Mouse (Mus musculus): ENCODE measurements around the gene Bmp4. TPM values are rescaled to one million over a fixed set of nuclear protein-coding genes. Genes with fewer than 3 reads are reported as not detected.

Gene Bmp4
- 22.7 and 25.5 TPM in 2 replicates for polyA plus RNA-seq (2016; fragmentation: Nextera tagmentation; extraction: Ambion mirVana)

DNA sequence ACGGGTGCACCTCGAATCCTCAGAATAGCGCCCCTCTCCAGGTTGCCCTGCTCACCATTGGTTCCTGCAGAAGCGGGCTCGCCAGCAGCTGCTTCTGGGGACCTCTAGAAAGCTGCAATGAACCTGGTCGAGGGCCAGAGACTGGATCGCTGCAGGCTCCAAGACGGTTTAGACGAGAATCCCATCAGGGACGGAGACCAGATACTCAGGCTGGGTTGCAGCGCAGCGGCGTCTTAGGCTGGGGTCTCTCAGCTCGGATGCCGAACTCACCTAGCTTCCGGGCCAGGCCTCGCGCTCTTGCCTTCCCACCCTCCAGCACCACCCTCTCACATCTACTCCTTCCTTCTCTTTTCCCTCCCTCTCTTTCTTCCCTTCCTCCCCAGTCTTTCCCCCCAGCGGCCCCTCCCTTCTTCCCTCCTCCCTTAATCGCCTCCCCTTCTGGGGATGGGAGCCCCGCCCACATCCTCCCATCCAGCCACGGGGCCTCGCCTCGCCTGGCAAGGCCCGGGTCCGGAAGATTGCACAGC lies at the start of gene Bmp4:
TSS of gene Bmp4 (minus strand) at position 421 of the 527 bp plus-strand sequence.
- peaks cover 93% of the 10 kb centered on the region for H3K27me3 ChIP-seq (ENCODE audit: poor library complexity, severe bottlenecking)
- peak within 1 kb of the TSS; percentile 56 for H3K4me3 ChIP-seq
- peak within 1 kb of the TSS; percentile 76 for H3K27ac ChIP-seq
- under 1% methylated on average over 26 of the region's 26 CpGs for WGBS
- H3K36me3 ChIP-seq (replicated peaks), result no peaks in the 10 kb centered on the region
- H3K9me3 ChIP-seq, result no peaks in the 10 kb centered on the region
- peaks cover 54% of the 10 kb centered on the region for H3K4me1 ChIP-seq
- peak; percentile 65 for DNase-seq (ENCODE audit: extremely low spot score, low spot score)

DNA sequence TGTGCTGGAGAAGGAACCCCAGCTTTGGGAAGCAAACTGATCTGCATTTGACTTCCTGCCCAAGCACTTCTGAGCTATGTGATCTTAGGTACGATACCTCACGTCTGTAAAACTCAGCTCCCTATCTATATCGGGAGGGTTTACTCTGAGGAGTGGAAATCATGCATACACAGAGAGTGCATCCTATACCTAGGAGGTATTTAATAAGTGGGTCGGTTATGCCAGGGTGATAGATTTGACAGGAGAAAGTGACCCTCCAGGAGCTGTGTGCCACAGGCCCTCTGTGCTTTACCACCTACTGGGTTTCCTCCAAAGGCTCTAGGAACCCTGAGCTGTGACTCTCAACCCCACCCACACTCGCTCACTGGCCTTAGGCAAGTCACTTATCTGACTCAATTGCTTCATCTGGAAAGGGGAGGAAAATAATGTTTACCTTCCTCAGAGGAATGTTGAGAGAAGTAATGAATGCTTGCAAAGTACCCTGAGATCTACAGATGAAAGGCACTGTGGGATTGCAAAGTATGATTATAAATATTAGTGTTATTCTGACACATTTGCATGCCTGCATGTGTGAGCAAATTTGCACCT lies 49.1 kb upstream of the Bmp4 start:
- peaks cover 13% of the 10 kb centered on the region for H3K4me1 ChIP-seq
- H3K36me3 ChIP-seq (replicated peaks), result no peaks in the 10 kb centered on the region
- H3K27me3 ChIP-seq (ENCODE audit: poor library complexity, severe bottlenecking), result no peaks in the 10 kb centered on the region
- no peak overlapping the region for H3K27ac ChIP-seq
- no peaks in the 10 kb centered on the region for H3K9me3 ChIP-seq
- 87% methylated on average over 5 of the region's 5 CpGs for WGBS
- no peak for DNase-seq (ENCODE audit: extremely low spot score, low spot score)
- no peak overlapping the region for H3K4me3 ChIP-seq

DNA sequence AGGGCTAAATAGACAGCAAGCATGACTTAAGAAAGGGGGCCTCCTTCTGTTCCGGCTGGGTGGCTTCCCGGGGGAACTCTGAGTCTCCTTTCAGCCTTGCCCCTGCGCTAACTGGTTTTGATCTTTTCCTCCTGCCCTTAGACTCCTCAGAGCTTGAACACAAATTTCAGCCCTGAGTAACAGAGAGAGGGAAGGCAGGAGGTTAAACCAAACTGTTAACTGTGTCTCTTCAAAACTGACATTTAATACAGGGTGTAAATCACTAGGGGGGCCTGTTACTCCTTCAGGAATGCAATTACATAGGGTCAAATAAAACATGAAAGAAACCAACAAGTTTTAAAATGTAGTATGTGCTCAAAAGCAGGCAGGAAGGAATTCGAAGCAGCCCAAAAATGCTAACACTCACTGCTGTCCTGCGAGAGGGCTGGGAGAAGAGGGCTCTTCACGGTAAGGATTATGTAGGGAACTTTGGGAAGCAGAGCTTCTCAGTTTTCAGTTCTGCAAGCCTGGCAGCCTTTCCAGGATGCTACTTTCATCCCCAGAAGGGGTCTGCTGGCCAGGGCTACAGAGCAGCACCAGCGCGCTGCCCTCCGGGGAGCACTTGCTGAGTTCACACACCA lies 46.1 kb upstream of the Bmp4 start:
- Histone ChIP-seq H3K36me3 (replicated peaks) (no peaks in the 10 kb centered on the region), H3K27me3 (ENCODE audit: poor library complexity, severe bottlenecking) (no peaks in the 10 kb centered on the region), H3K4me1 (peaks cover 13% of the 10 kb centered on the region), H3K27ac (peak overlapping the region; percentile 54; the same call in 1 of the 2 replicates), H3K9me3 (no peaks in the 10 kb centered on the region), H3K4me3 (no peak overlapping the region)
- no peak for DNase-seq (ENCODE audit: extremely low spot score, low spot score)
- 12% methylated on average over 9 of the region's 9 CpGs for WGBS

- 91% methylated on average over 5 of the region's 5 CpGs for WGBS
- DNase-seq (ENCODE audit: extremely low spot score, low spot score), result no peak
- Histone ChIP-seq H3K4me1 (no peaks in the 10 kb centered on the region), H3K27me3 (ENCODE audit: poor library complexity, severe bottlenecking) (no peaks in the 10 kb centered on the region), H3K9me3 (0 out of 2 replicates have a peak, but pooled peaks cover 4% of the 10 kb centered on the region), H3K4me3 (no peak overlapping the region), H3K36me3 (replicated peaks) (no peaks in the 10 kb centered on the region), H3K27ac (no peak overlapping the region)
Observed at GRCm38 (mm10) chr14:46430231-46430630, 39.8 kb upstream of the Bmp4 start.

DNA sequence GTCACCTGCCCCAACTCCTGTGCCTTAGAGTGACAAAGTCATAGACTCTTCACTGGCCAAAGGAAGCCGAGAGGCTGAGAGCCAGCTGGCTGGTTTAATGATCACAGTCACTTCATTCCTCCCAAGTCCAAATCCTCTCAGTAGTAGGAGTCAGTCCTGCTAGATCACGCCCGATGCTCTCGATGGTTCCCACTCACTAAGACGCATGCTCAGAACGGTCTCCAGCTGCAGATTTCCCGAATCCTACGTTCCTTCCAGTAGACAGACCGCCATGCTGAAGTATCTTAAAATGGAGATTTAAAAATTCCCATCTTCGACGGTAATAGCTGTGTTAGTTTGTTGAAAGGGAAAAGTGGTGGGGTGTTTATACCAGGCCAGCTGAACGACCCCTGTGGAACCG lies 36.8 kb upstream of the Bmp4 start:
- no peaks in the 10 kb centered on the region for H3K27me3 ChIP-seq (ENCODE audit: poor library complexity, severe bottlenecking)
- H3K27ac ChIP-seq, result no peak overlapping the region
- no peak overlapping the region for H3K4me3 ChIP-seq
- DNase-seq (ENCODE audit: extremely low spot score, low spot score), result no peak
- 94% methylated on average over 13 of the region's 13 CpGs for WGBS
- no peaks in the 10 kb centered on the region for H3K4me1 ChIP-seq
- 0 out of 2 replicates have a peak, but pooled peaks cover 4% of the 10 kb centered on the region for H3K9me3 ChIP-seq
- no peaks in the 10 kb centered on the region for H3K36me3 ChIP-seq (replicated peaks)

GRCm38 (mm10) chr14:46421823-46422222 lies 31.4 kb upstream of the Bmp4 start:
- DNase-seq (ENCODE audit: extremely low spot score, low spot score), result no peak
- Histone ChIP-seq H3K4me3 (no peak overlapping the region), H3K27me3 (ENCODE audit: poor library complexity, severe bottlenecking) (peaks cover 13% of the 10 kb centered on the region; the same call in 1 of the 2 replicates), H3K4me1 (peaks cover 26% of the 10 kb centered on the region), H3K36me3 (replicated peaks) (no peaks in the 10 kb centered on the region), H3K27ac (no peak overlapping the region), H3K9me3 (0 out of 2 replicates have a peak, but pooled peaks cover 4% of the 10 kb centered on the region)
- 87% methylated on average over 3 of the region's 3 CpGs for WGBS

- peak; percentile 32 for DNase-seq (ENCODE audit: extremely low spot score, low spot score)
- peak overlapping the region; percentile 44 for H3K27ac ChIP-seq
- peaks cover 26% of the 10 kb centered on the region for H3K4me1 ChIP-seq
- peaks cover 13% of the 10 kb centered on the region; the same call in 1 of the 2 replicates for H3K27me3 ChIP-seq (ENCODE audit: poor library complexity, severe bottlenecking)
- no peaks in the 10 kb centered on the region for H3K9me3 ChIP-seq
- H3K4me3 ChIP-seq, result no peak overlapping the region
- no peaks in the 10 kb centered on the region for H3K36me3 ChIP-seq (replicated peaks)
- whole genome bisulfite sequencing, result 34% methylated on average over 11 of the region's 11 CpGs
Observed at GRCm38 (mm10) chr14:46419269-46419668, 28.8 kb upstream of the Bmp4 start.

GRCm38 (mm10) chr14:46418371-46419097 lies 28.1 kb upstream of the Bmp4 start:
- peak; percentile 18 for DNase-seq (ENCODE audit: extremely low spot score, low spot score)
- Histone ChIP-seq H3K4me3 (no peak overlapping the region), H3K27ac (peak overlapping the region; percentile 74), H3K36me3 (replicated peaks) (no peaks in the 10 kb centered on the region), H3K9me3 (no peaks in the 10 kb centered on the region), H3K27me3 (ENCODE audit: poor library complexity, severe bottlenecking) (peaks cover 13% of the 10 kb centered on the region; the same call in 1 of the 2 replicates), H3K4me1 (peaks cover 26% of the 10 kb centered on the region)
- WGBS, result 44% methylated on average over 15 of the region's 15 CpGs

GRCm38 (mm10) chr14:46412497-46413000 lies 22.1 kb upstream of the Bmp4 start:
- H3K4me3 ChIP-seq, result no peak overlapping the region
- H3K4me1 ChIP-seq, result 0 out of 2 replicates have a peak, but pooled peaks cover 5% of the 10 kb centered on the region
- H3K9me3 ChIP-seq, result no peaks in the 10 kb centered on the region
- 86% methylated on average over 7 of the region's 7 CpGs for WGBS
- H3K36me3 ChIP-seq (replicated peaks), result no peaks in the 10 kb centered on the region
- no peak overlapping the region for H3K27ac ChIP-seq
- peaks cover 7% of the 10 kb centered on the region; the same call in 1 of the 2 replicates for H3K27me3 ChIP-seq (ENCODE audit: poor library complexity, severe bottlenecking)
- DNase-seq (ENCODE audit: extremely low spot score, low spot score), result no peak

DNA sequence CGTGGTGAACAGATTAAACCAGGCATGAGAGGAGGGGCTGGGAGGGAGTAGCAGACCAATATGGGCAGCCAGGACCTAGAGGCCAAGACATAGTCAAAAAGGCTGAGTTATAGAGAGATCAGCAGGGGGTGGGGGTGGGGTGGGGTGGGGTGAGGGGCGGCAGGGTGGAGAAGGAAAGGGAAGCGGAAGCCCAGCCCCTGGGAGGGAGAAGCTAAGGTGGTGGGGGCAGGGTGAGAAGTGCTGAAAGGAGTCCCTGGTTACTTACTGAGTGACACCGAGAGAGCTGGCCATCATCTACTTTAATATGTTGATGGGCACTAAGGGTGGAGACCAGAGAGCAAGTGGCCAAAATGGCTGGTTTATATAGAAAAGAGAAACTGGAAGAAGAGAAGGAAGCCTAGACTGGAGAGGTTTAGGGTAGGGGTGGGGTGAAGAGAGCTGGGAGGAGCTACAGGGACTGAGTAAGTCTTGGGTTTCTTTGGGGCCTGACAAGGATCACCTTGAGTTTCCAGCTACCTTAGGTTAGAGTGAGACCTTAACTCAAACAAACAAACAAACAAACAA lies 20.2 kb upstream of the Bmp4 start:
- Histone ChIP-seq H3K27me3 (ENCODE audit: poor library complexity, severe bottlenecking) (no peaks in the 10 kb centered on the region), H3K9me3 (no peaks in the 10 kb centered on the region), H3K4me1 (0 out of 2 replicates have a peak, but pooled peaks cover 4% of the 10 kb centered on the region), H3K36me3 (replicated peaks) (no peaks in the 10 kb centered on the region), H3K4me3 (no peak overlapping the region), H3K27ac (no peak overlapping the region)
- WGBS, result 52% methylated on average over 4 of the region's 4 CpGs
- DNase-seq (ENCODE audit: extremely low spot score, low spot score), result no peak

- 88% methylated on average over 10 of the region's 10 CpGs for WGBS
- Histone ChIP-seq H3K9me3 (no peaks in the 10 kb centered on the region), H3K27ac (no peak overlapping the region), H3K4me1 (0 out of 2 replicates have a peak, but pooled peaks cover 4% of the 10 kb centered on the region), H3K4me3 (no peak overlapping the region), H3K36me3 (replicated peaks) (no peaks in the 10 kb centered on the region), H3K27me3 (ENCODE audit: poor library complexity, severe bottlenecking) (no peaks in the 10 kb centered on the region)
- no peak for DNase-seq (ENCODE audit: extremely low spot score, low spot score)
Observed at GRCm38 (mm10) chr14:46409016-46409415, 18.5 kb upstream of the Bmp4 start.

- no peak overlapping the region for H3K4me3 ChIP-seq
- no peaks in the 10 kb centered on the region for H3K9me3 ChIP-seq
- no peak for DNase-seq (ENCODE audit: extremely low spot score, low spot score)
- 90% methylated on average over 3 of the region's 3 CpGs for WGBS
- no peak overlapping the region for H3K27ac ChIP-seq
- 0 out of 2 replicates have a peak, but pooled peaks cover 4% of the 10 kb centered on the region for H3K4me1 ChIP-seq
- H3K36me3 ChIP-seq (replicated peaks), result no peaks in the 10 kb centered on the region
- no peaks in the 10 kb centered on the region for H3K27me3 ChIP-seq (ENCODE audit: poor library complexity, severe bottlenecking)
Observed at GRCm38 (mm10) chr14:46408319-46408718, 17.9 kb upstream of the Bmp4 start.

Data from forebrain, embryonic 10.5 days (tissue).